Mouse (Mus musculus) embryo, embryonic 11 days (tissue): ENCODE results near the gene Pcdh17.

ENCODE experiments used
- DNase-seq: peaks from one replicate; pipeline ENCODE4 v3.0.0-alpha.2; 2015

Pcdh17 gene

DNA sequence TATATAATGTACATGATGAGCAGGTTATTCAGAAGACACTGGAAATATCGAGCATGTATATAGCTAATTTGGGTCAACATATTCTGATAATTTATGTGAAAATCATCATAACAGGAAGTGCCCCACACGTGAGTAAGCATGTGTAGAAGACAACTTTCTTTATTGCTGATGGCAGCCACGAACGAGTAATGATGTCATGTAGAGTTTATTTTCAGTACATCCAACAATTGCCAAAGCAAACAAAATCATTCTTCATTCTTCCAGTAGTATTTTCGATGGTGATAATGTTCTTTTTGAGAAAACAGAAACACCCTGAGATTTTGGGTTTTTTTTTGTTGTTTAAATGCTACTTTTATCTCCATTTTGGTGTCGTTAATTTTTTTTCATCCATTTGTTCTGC lies 37.2 kb downstream of the Pcdh17 start:
- DNase-seq: no peak

GRCm38 (mm10) chr14:84484350-84484749 lies 41.0 kb downstream of the Pcdh17 start:
- no peak for DNase-seq

DNA sequence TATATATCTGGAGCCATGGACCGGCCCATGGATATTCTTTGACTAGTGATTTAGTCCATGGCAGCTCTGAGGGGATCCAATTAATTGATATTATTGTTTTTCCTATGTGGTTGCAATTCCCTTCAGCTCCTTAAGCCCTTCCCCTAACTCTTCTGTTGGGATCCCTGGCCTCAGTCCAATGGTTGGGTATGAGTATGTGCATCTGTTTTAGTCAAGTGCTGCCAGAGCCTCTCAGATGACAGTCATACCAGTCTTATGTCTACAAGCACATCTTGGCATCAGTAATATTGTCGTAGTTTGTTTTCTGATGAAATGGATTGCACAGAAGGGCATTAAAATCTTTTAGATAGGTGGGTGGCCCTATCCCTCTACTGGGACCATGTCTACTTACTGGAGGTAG lies 67.6 kb downstream of the Pcdh17 start:
- DNase-seq: no peak

GRCm38 (mm10) chr14:84532397-84532796 lies 89.0 kb downstream of the Pcdh17 start:
- DNase-seq: peak; percentile 4

GRCm38 (mm10) chr14:84535264-84535663 lies 91.9 kb downstream of the Pcdh17 start:
- DNase-seq: no peak

DNA sequence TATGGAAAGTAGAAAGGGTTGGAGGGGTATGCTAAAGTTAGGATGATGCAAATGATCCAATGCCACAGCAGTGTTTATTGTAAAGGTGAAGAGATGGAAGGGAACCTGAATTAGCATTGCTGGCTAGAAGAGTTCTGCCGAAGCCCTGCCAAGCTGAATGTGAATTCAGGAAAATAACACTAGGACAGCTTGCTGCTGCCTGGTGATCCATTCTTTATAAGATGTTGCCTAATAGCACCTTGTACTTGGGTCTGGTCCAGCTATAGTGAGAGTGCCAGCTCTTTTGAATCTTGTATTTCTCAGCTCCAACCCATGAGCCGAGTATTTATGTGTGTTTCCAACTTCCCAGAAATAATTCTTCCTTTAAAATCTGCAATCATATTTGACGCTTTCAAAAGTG lies 98.5 kb downstream of the Pcdh17 start:
- no peak for DNase-seq

- no peak for DNase-seq
Measured at GRCm38 (mm10) chr14:84545968-84546367, 102.6 kb downstream of the Pcdh17 start.

- DNase-seq: no peak
Measured at GRCm38 (mm10) chr14:84547513-84548194, 104.3 kb downstream of the Pcdh17 start.

- no peak for DNase-seq
Measured at GRCm38 (mm10) chr14:84551546-84551945, 108.2 kb downstream of the Pcdh17 start.

- DNase-seq: no peak
Measured at GRCm38 (mm10) chr14:84571071-84571470, 127.7 kb downstream of the Pcdh17 start.
